Mouse (Mus musculus) neural tube, embryonic 12.5 days (tissue): Measurements from ENCODE around the gene Nfkbia. TPM values are rescaled to one million over a fixed set of nuclear protein-coding genes. Genes with fewer than 3 reads are reported as not detected.

Source experiments
- ATAC-seq: fragments of 200-750 bp; cut with Nextera tagmentation; 2 replicates; pipeline ENCODE4 v1.8.0; 2017; ENCODE audit warnings: low read depth, mild to moderate bottlenecking, moderate TSS enrichment, moderate library complexity; ENCODE audit not compliant: low FRiP score
- H3K27ac ChIP-seq: fragments of 300-500 bp; sonication (generic); 2 replicates; pipeline ENCODE4 v1.5.1; 2016
- H3K27me3 ChIP-seq: fragments of 300-500 bp; sonication (generic); replicated peaks from 2 replicates; pipeline ENCODE4 v1.6.1; 2016; ENCODE audit warnings: mild to moderate bottlenecking
- H3K36me3 ChIP-seq: fragments of 300-500 bp; sonication (generic); 2 replicates; pipeline ENCODE4 v1.6.1; 2016; ENCODE audit warnings: mild to moderate bottlenecking
- H3K4me1 ChIP-seq: fragments of 300-500 bp; sonication (generic); 2 replicates; pipeline ENCODE4 v1.6.1; 2016
- H3K4me2 ChIP-seq: fragments of 300-500 bp; sonication (generic); replicated peaks from 2 replicates; pipeline ENCODE4 v1.6.1; 2016; ENCODE audit warnings: mild to moderate bottlenecking
- H3K4me3 ChIP-seq: fragments of 300-500 bp; sonication (generic); 2 replicates; pipeline ENCODE4 v1.5.1; 2016
- H3K9ac ChIP-seq: fragments of 300-500 bp; sonication (generic); 2 replicates; pipeline ENCODE4 v1.6.1; 2016; ENCODE audit warnings: mild to moderate bottlenecking
- H3K9me3 ChIP-seq: fragments of 300-500 bp; sonication (generic); 2 replicates; pipeline ENCODE4 v1.6.1; 2016; ENCODE audit warnings: mild to moderate bottlenecking
- WGBS: fragments of 180-500 bp; shearing (Covaris S2); methylation state at CpG from one replicate; pipeline ENCODE4 v1.1.7; 2016; 5-methylcytosine and 5-hydroxymethylcytosine counted together
- polyA plus RNA-seq: library from polyadenylated mRNA; unstranded; fragments of >200 nt; fragmentation: Nextera tagmentation; extraction: Ambion mirVana; gene quantifications from 2 replicates; pipeline ENCODE4 v1.2.1, GENCODE M21; 2016

Gene Nfkbia
- polyA plus RNA-seq, 1 experiment from 2014 or later, result 44.9 TPM

- H3K4me3 ChIP-seq, result no peak overlapping the region
- H3K9ac ChIP-seq, result no peak overlapping the region
- peak; percentile 17 for ATAC-seq
- H3K36me3 ChIP-seq, result no peaks in the 10 kb centered on the region
- WGBS, result 88% methylated on average over 4 of the region's 4 CpGs
- no peaks in the 10 kb centered on the region for H3K9me3 ChIP-seq
- H3K27ac ChIP-seq, result no peak overlapping the region
- H3K27me3 ChIP-seq, result no peaks in the 10 kb centered on the region
- H3K4me2 ChIP-seq, result no peak overlapping the region
- H3K4me1 ChIP-seq, result peaks cover 16% of the 10 kb centered on the region
These were observed 46.1 kb downstream of the Nfkbia start for GRCm38 (mm10) chr12:55446366-55446745.

GRCm38 (mm10) chr12:55445583-55445982 is 46.9 kb downstream of the Nfkbia start:
- H3K4me3 ChIP-seq, result no peak overlapping the region
- no peak for ATAC-seq
- H3K9ac ChIP-seq, result no peak overlapping the region
- H3K36me3 ChIP-seq, result no peaks in the 10 kb centered on the region
- no peaks in the 10 kb centered on the region for H3K9me3 ChIP-seq
- no peaks in the 10 kb centered on the region for H3K27me3 ChIP-seq
- H3K27ac ChIP-seq, result no peak overlapping the region
- peaks cover 16% of the 10 kb centered on the region for H3K4me1 ChIP-seq
- WGBS, result 88% methylated on average over 4 of the region's 4 CpGs
- H3K4me2 ChIP-seq, result no peak overlapping the region

- no peak overlapping the region for H3K4me3 ChIP-seq
- 85% methylated on average over 4 of the region's 4 CpGs for WGBS
- no peaks in the 10 kb centered on the region for H3K9me3 ChIP-seq
- no peak overlapping the region for H3K4me2 ChIP-seq
- no peak overlapping the region for H3K9ac ChIP-seq
- no peaks in the 10 kb centered on the region for H3K36me3 ChIP-seq
- peaks cover 11% of the 10 kb centered on the region for H3K4me1 ChIP-seq
- H3K27ac ChIP-seq, result no peak overlapping the region
- H3K27me3 ChIP-seq, result no peaks in the 10 kb centered on the region
- ATAC-seq, result no peak
These were observed 48.4 kb downstream of the Nfkbia start for GRCm38 (mm10) chr12:55444031-55444451.

- no peak overlapping the region for H3K27ac ChIP-seq
- 72% methylated on average over 9 of the region's 9 CpGs for WGBS
- peaks cover 20% of the 10 kb centered on the region for H3K4me1 ChIP-seq
- H3K4me2 ChIP-seq, result no peak overlapping the region
- H3K27me3 ChIP-seq, result no peaks in the 10 kb centered on the region
- no peak for ATAC-seq
- H3K9me3 ChIP-seq, result no peaks in the 10 kb centered on the region
- no peak overlapping the region for H3K9ac ChIP-seq
- no peak overlapping the region for H3K4me3 ChIP-seq
- H3K36me3 ChIP-seq, result no peaks in the 10 kb centered on the region
These were observed 49.3 kb downstream of the Nfkbia start for GRCm38 (mm10) chr12:55442861-55443850.

- no peak overlapping the region for H3K4me3 ChIP-seq
- no peak overlapping the region for H3K27ac ChIP-seq
- H3K9me3 ChIP-seq, result no peaks in the 10 kb centered on the region
- no peak for ATAC-seq
- WGBS, result 97% methylated on average over 1 of the region's 1 CpGs
- H3K27me3 ChIP-seq, result no peaks in the 10 kb centered on the region
- H3K9ac ChIP-seq, result no peak overlapping the region
- no peaks in the 10 kb centered on the region for H3K36me3 ChIP-seq
- peaks cover 20% of the 10 kb centered on the region for H3K4me1 ChIP-seq
- no peak overlapping the region for H3K4me2 ChIP-seq
These were observed 50.2 kb downstream of the Nfkbia start for GRCm38 (mm10) chr12:55442245-55442644.

- Histone ChIP-seq H3K27me3 (no peaks in the 10 kb centered on the region), H3K4me2 (no peak overlapping the region), H3K27ac (no peak overlapping the region), H3K9me3 (no peaks in the 10 kb centered on the region), H3K36me3 (no peaks in the 10 kb centered on the region), H3K4me3 (no peak overlapping the region), H3K4me1 (peaks cover 9% of the 10 kb centered on the region), H3K9ac (no peak overlapping the region)
- no peak for ATAC-seq
- WGBS, result 78% methylated on average over 5 of the region's 5 CpGs
These were observed 52.0 kb downstream of the Nfkbia start for GRCm38 (mm10) chr12:55440416-55440815.

Other genes starting within 250 kb of the Nfkbia start
- 10.0 and 12.5 TPM in 2 replicates for gene 1110008L16Rik, start 193.1 kb downstream of the Nfkbia start, polyA plus RNA-seq
- 29.6 and 30.5 TPM in 2 replicates for gene Ppp2r3c, start 189.6 kb downstream of the Nfkbia start, polyA plus RNA-seq
- gene Psma6, start 108.4 kb downstream of the Nfkbia start, polyA plus RNA-seq, result 417 and 431 TPM in 2 replicates
- gene Aldoart2, start 72.6 kb upstream of the Nfkbia start, polyA plus RNA-seq, result not detected in 2 replicates
- 1.0 and 1.6 TPM in 2 replicates for gene Insm2, start 106.8 kb upstream of the Nfkbia start, polyA plus RNA-seq